Mouse (Mus musculus): Measurements from ENCODE around the gene Plxnc1.

Gene Plxnc1

DNA sequence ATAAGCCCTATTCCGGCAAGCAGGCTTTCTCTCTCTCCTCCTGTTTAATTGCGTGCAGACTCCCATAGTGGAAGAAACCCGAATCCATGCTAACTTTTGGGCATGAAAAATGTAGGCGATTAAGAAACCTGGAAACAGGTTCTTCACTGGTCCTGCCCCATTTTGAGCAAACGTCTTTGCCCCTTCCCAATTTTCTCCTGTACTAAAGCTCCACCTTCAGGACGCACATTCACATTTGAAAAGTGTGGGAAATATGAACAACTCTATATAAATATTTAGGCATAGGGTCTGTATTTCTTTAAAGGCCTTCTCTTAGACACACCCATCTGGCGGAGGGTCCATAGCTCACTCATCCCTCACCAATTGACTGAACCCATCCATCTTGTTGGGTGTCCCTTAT is 2.8 kb upstream of the Plxnc1 start:
- DNase-seq, result no peak

DNA sequence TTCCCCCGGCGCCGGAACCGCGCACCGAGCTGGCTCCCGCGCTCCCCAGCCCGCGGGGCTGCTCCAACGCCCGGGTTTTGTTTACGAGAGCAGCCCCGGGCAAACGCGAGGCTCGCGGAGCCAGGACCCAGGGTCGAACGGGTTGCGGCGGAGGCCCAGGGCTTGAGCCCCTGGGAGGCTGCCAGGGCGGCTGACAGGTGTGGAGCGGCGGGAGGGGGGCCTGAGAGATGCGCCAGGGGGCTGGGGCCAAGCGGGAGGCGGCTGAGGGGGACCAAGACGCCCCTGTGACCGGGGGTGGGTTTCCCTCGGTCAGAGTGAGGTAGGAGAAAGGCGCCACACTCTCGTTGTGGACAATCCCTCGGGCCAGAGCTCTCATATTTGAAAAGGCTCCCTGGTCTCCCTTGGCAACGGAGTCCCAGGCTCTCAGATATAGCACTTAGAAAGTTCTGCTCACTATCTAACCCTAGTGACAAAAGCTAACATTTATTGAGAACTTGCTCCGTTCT is 624 bp upstream of the Plxnc1 start:
- DNase-seq, result no peak

- DNase-seq, result peak; percentile 49
Measured at GRCm38 (mm10) chr10:94943846-94944690, 567 bp downstream of the Plxnc1 start.

DNA sequence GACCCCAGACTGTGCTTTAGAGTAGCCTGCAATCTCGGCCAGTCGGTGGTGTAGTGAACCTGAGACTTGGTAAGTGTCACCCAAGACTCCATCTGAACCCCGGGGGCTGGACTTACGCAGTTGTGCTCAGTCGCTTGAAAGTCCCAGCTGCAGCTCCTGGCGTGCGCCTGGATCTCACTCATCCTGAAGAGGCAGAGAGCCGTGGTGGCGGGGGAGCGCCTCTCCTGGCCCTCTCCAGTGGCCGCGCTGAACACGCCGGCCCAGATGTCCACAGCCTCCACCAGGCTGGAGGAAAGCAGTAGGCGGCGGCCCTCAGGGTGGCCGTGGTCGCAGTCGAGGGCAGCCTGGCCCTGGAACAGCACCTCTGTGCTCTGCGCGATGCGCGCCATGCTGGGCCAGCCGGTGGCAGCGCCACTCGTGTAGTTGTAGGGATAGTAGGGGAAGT is 1.2 kb downstream of the Plxnc1 start:
- DNase-seq, result no peak

DNA sequence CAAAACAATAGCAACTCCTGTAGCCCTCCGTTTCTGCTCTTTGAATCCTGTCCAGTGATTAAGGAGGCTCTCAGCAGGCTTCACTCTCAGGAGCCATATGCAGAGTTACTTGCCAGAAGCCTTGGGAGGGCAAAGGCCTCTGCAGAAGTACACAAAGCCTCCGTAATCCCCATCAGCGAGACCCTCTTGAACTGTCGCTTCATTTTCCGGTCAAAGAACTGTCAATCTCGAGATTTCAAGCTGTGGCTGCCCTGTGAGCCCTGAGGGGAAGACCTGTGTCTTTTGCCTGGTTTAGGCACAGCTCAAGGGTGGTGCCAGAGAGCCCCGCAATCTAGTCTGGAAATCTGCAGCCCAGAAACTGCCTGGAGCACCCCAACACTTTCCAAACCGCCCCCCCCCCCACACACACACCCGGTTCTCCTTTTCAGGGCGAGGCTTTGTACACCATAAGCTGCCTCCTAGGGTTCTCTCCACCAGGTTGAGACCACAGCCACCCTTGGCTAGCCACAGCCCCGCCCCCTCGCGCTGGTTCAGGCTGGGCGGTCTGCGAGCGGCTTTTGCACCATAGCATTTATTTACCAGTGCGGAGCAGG is 2.1 kb downstream of the Plxnc1 start:
- no peak for DNase-seq

DNA sequence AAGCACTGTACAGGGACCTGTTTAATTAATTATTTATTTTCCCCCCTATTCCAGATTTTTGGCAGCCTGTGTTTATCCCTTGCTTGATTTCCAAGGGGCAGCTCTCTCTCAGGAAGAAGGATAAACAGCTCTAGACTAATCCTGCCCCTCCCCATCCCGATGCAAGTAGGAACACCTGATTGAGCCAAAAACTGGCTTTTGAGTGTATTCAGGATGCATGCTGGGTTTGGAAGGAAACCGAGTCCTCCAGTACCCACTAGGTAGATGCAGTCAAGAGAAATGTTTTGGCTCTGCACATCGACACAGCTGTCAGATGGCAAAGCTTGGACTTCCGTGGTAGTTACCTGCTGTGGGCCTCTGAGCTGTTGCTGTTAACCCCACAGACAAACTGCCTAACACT is 3.1 kb downstream of the Plxnc1 start:
- no peak for DNase-seq

- DNase-seq, result no peak
Measured at GRCm38 (mm10) chr10:94940786-94941185, 3.8 kb downstream of the Plxnc1 start.

DNA sequence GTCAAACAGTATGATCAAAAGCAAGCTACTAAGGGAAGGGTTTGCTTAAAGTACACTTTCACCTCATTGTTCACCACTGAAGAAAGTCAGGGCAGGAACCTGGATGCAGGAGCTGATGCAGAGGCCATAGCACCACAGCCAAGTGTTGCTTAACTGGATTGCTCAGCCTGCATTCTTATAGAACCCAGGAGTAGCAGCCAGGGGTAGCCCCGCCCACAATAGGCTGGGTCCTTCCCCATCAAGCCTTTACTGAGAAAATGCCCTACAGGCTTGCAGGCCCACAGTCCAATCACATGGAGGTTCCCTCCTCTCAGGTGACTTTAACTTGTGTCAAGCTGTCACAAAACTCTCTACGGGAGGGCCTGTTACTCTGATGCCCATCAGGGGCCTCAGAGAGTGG is 4.6 kb downstream of the Plxnc1 start:
- no peak for DNase-seq

DNA sequence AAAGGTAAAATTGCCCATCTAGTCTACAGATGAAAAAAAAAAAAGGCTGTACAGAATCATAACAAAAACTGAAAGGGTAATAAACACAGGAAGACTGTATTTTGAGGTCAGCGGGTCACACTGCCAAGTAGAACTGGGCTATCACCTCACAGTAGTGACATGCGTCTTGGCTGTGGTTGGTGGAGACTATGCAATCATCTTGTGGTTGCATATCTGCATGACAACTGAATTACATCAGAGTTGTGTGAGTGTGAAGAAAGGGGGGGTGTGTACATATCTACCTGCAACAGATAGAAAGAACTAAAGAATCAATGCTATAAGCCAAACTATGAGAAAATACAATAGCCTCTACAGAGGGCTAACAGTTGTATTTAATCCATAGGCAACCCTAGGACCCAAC is 5.7 kb downstream of the Plxnc1 start:
- no peak for DNase-seq

GRCm38 (mm10) chr10:94938320-94938719 is 6.3 kb downstream of the Plxnc1 start:
- DNase-seq, result no peak

DNA sequence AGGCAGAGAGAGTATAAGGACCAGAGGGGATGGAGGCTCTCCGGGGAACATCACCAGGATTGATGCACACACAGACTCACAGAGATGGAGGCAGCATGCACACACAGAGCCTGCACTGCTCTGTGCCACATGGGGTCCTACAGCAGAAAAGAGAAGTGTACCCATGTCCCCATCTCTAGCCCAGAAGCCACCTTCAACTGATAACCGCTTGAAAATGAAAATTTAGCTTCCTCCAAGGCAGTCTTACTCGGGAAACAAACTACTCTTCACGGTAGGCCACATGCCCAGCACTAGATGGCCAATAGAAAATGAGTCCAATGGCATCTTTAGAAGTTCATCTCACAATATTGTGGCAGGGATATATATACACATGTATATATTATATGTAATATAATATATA is 9.4 kb downstream of the Plxnc1 start:
- no peak for DNase-seq

DNA sequence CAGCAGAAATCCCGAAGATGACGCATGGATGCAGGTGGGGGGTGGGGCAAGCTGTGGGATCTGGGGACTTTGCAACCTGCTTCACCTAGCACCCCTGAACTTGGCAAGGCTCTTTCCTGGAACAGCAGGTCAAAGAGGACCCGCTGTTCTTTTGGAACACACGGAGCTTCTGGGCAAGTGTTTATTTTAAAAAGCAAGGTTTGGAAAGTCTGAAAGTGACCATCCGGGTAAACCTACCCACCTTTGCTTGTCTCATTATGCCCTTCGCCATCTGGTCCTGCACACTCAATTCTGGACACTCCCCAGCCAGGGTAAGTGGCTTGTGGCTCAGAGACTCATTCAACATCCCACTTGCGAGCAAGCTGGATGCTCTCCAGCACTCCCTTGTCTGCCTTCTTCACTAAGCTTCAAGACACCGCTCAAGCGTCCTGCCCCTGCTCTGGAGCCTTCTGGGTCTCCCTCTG is 10.5 kb downstream of the Plxnc1 start:
- DNase-seq, result no peak

GRCm38 (mm10) chr10:94931961-94932832 is 12.4 kb downstream of the Plxnc1 start:
- DNase-seq, result no peak

- DNase-seq, result no peak
Measured at GRCm38 (mm10) chr10:94928164-94928563, 16.5 kb downstream of the Plxnc1 start.

GRCm38 (mm10) chr10:94926297-94926696 is 18.3 kb downstream of the Plxnc1 start:
- no peak for DNase-seq

DNA sequence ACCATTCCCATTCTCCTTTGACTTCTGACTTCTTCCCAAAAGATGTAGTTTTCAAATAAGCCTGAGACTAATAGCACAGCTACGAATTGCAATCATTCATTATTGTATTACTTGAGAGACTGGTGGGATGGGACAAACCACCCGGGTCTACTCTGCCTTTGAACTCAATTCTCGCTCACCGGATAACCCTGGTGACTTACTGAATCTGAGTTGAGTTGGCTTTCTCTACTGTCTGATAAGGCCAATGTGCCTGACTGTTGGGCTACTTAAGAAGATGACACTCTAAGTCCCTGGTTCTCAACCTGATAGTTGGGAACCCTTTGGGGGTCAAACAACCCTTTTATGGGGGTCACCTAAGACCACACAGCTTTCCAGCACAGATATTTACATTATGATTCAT is 19.8 kb downstream of the Plxnc1 start:
- no peak for DNase-seq

- DNase-seq, result no peak
Measured at GRCm38 (mm10) chr10:94924450-94924849, 20.2 kb downstream of the Plxnc1 start.

DNA sequence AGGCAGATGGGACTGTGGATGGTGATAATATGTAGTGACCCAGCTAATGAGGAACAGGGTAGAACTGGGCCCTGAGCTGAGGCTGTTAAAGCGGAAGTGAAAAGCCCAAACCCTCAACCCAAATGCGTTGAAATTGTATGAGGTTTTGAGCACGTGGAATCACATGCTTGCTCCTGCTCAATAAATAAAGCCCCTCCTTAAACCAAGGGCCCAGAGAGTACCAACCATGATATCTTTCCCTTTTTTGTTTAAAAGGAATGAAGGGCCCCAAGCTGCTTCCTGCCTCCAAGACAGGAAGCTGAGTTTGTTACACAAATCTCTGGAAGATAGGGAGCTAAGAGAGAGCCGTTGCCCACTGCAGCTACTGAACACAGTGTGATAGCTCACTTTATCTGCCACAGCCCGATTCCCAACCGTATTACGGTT is 21.3 kb downstream of the Plxnc1 start:
- DNase-seq, result no peak

GRCm38 (mm10) chr10:94922848-94923247 is 21.8 kb downstream of the Plxnc1 start:
- no peak for DNase-seq

DNA sequence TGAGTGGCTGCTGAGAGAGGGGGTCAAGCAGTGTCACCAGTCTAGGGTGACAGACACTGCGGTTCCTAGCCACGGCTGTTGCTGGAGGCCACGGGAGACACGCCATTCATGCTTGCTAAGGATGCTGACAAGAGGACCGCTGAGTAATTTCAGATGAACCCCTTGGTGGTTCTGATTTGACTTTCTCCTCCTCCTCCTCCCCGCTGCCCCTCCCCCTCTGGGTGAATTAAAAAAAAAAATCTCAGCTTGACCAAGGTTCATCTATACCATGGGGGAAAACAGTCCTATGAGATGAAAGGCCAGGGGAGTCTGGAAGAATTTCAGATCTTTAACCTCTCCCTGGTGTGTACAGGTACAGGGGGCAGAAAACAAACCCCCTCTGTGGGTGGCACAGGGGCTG is 22.9 kb downstream of the Plxnc1 start:
- DNase-seq, result no peak

GRCm38 (mm10) chr10:94920526-94920925 is 24.1 kb downstream of the Plxnc1 start:
- DNase-seq, result no peak

- DNase-seq, result no peak
Measured at GRCm38 (mm10) chr10:94919960-94920359, 24.7 kb downstream of the Plxnc1 start.

DNA sequence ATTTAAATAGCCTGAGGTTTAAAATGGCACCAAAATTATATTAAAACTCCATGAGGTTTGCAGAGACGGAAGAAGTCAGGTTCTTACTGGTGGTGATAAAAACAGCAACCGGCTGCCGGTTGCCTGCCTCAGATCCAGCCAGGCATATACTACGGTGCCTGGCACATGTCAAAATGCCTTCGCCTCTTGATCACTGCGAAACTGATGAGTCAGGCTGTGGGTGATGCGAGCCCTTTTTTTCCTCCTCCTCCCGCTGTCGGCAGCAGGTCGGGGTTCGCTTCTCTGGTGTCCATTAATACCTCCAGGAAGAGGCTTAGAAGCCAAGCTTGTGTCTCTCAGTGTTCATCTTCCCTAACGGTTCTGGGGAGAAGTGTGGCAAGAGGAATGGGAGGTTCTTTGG is 25.1 kb downstream of the Plxnc1 start:
- DNase-seq, result peak; percentile 76

Measured in layer of hippocampus, adult 9-11 months (tissue).